Mouse (Mus musculus): Measurements from ENCODE around the gene Gdf10. TPM values are rescaled to one million over a fixed set of nuclear protein-coding genes. Genes with fewer than 3 reads are reported as not detected.

Gene Gdf10
- polyA plus RNA-seq (2012; rRNA removed; ENCODE audit: low replicate concordance) = 17.3 and 92.4 TPM in 2 replicates

GRCm38 (mm10) chr14:33923168-33924070, at the start of gene Gdf10:
Gene Gdf10 (plus strand): TSS chr14:33923587.

GRCm38 (mm10) chr14:33940739-33941138, 17.4 kb downstream of the Gdf10 start, which contains the start of gene Gdf2:
Gene Gdf2 (plus strand): TSS chr14:33941039.

GRCm38 (mm10) chr14:33953761-33954160, 30.4 kb downstream of the Gdf10 start, which contains the start of gene Rbp3:
Gene Rbp3 (plus strand): TSS chr14:33954003.

GRCm38 (mm10) chr14:33978604-33979059, 55.2 kb downstream of the Gdf10 start, which contains the start of gene Zfp488:
Gene Zfp488 (minus strand): TSS chr14:33978764.

Other genes starting within 250 kb of the Gdf10 start
- 0.08 TPM in 1 of 2 replicates, not detected in the other for gene Gdf2, start 17.5 kb downstream of the Gdf10 start, polyA plus RNA-seq (2012; rRNA removed; ENCODE audit: low replicate concordance)
- not detected in 2 replicates for gene Rbp3, start 30.4 kb downstream of the Gdf10 start, polyA plus RNA-seq (2012; rRNA removed; ENCODE audit: low replicate concordance)
- gene Zfp488, start 55.2 kb downstream of the Gdf10 start, polyA plus RNA-seq (2012; rRNA removed; ENCODE audit: low replicate concordance) = not detected in 2 replicates
- gene Gm30083, start 91.6 kb downstream of the Gdf10 start, polyA plus RNA-seq (2012; rRNA removed; ENCODE audit: low replicate concordance) = not detected in 2 replicates
- 1.6 and 11.2 TPM in 2 replicates for gene Gm5460, start 93.2 kb downstream of the Gdf10 start, polyA plus RNA-seq (2012; rRNA removed; ENCODE audit: low replicate concordance)
- not detected in 2 replicates for gene Antxrl, start 129.1 kb downstream of the Gdf10 start, polyA plus RNA-seq (2012; rRNA removed; ENCODE audit: low replicate concordance)
- 5.3 and 5.7 TPM in 2 replicates for gene Anxa8, start 162.4 kb downstream of the Gdf10 start, polyA plus RNA-seq (2012; rRNA removed; ENCODE audit: low replicate concordance)
- gene A630023A22Rik, start 179.2 kb downstream of the Gdf10 start, polyA plus RNA-seq (2012; rRNA removed; ENCODE audit: low replicate concordance) = 0.37 TPM in 1 of 2 replicates, not detected in the other
- gene Npy4r, start 228.9 kb downstream of the Gdf10 start, polyA plus RNA-seq (2012; rRNA removed; ENCODE audit: low replicate concordance) = 0.51 and 0.82 TPM in 2 replicates